Mouse (Mus musculus) neutrophil, adult 83 days (primary cell): ENCODE measurements around the gene Zcchc9. TPM values are rescaled to one million over a fixed set of nuclear protein-coding genes. Genes with fewer than 3 reads are reported as not detected.

ENCODE experiments used
- total RNA-seq, 2 experiments: library from RNA; stranded (reverse); gene quantifications; one replicate each; pipeline ENCODE4 v1.2.4; 2023

The Zcchc9 gene
- 10 to 100 TPM; 13.9 to 17.2 TPM for total RNA-seq

GRCm38 (mm10) chr13:91807155-91807839, at the start of gene Zcchc9:
Gene Zcchc9 (minus strand): TSS chr13:91807705.

Other genes with a start within 250 kb of the Zcchc9 start
- not detected for gene Acot12, start 66.2 kb downstream of the Zcchc9 start, total RNA-seq
- not detected for gene Ckmt2, start 69.2 kb upstream of the Zcchc9 start, total RNA-seq